Mouse (Mus musculus): ENCODE data around the gene Tph2. TPM values are rescaled to one million over a fixed set of nuclear protein-coding genes. Genes with fewer than 3 reads are reported as not detected.

Tph2 gene
- not detected in 2 replicates for polyA plus RNA-seq (2011; ENCODE audit: insufficient read depth, insufficient read length, low replicate concordance, missing spikeins)

GRCm38 (mm10) chr10:115184697-115185096 lies at the start of gene Tph2:
TSS of gene Tph2 (minus strand) at chr10:115185022.
- TF ChIP-seq CTCF (IDR thresholded peaks at IDR 0.05; ENCODE audit: control insufficient read depth, insufficient read depth, low read length) (peak; percentile 52), POLR2A (IDR thresholded peaks at IDR 0.05; ENCODE audit: borderline replicate concordance, control insufficient read depth, low read depth, low read length) (no peak)
- WGBS, result 7% methylated on average over 9 of the region's 9 CpGs
- Histone ChIP-seq H3K4me3 (replicated peaks; ENCODE audit: control insufficient read depth, low read depth, low read length) (no peak within 1 kb of the TSS), H3K27ac (ENCODE audit: control insufficient read depth, insufficient read depth, low read depth, low read length, poor library complexity) (no peak within 1 kb of the TSS), H3K4me1 (ENCODE audit: control insufficient read depth, insufficient read depth, low read length) (no peaks in the 10 kb centered on the region)

DNA sequence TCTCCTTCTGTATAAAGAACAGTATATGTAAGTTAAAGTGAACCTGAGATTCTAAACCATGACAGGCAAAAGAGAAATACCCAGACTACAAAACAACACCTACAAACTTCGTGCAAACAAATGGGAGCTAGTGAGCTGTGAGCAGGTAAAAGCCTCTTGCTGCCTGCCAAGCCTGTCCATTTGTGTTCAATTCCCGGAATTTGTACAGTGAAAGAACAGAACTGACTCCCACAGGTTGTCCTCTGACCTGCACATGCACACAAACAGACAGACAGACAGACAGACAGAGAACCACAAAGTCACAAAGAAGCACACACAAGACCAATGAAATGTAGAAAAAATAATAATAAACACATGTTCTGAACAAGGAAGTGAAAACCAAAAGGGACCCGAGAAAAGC lies 49.0 kb upstream of the Tph2 start:
- H3K4me3 ChIP-seq (replicated peaks; ENCODE audit: control insufficient read depth, low read depth, low read length), result no peak overlapping the region
- peaks cover 2% of the 10 kb centered on the region; the same call in 1 of the 2 replicates for H3K4me1 ChIP-seq (ENCODE audit: control insufficient read depth, insufficient read depth, low read length)
- TF ChIP-seq CTCF (IDR thresholded peaks at IDR 0.05; ENCODE audit: control insufficient read depth, insufficient read depth, low read length) (no peak), POLR2A (IDR thresholded peaks at IDR 0.05; ENCODE audit: borderline replicate concordance, control insufficient read depth, low read depth, low read length) (no peak)
- 59% methylated on average over 3 of the region's 3 CpGs for WGBS
- no peak overlapping the region for H3K27ac ChIP-seq (ENCODE audit: control insufficient read depth, insufficient read depth, low read depth, low read length, poor library complexity)

- Histone ChIP-seq H3K27ac (ENCODE audit: control insufficient read depth, insufficient read depth, low read depth, low read length, poor library complexity) (no peak overlapping the region), H3K4me1 (ENCODE audit: control insufficient read depth, insufficient read depth, low read length) (peaks cover 2% of the 10 kb centered on the region; the same call in 1 of the 2 replicates), H3K4me3 (replicated peaks; ENCODE audit: control insufficient read depth, low read depth, low read length) (no peak overlapping the region)
- WGBS, result 82% methylated on average over 3 of the region's 3 CpGs
- TF ChIP-seq POLR2A (IDR thresholded peaks at IDR 0.05; ENCODE audit: borderline replicate concordance, control insufficient read depth, low read depth, low read length) (no peak), CTCF (IDR thresholded peaks at IDR 0.05; ENCODE audit: control insufficient read depth, insufficient read depth, low read length) (no peak)
These were observed 47.7 kb upstream of the Tph2 start for GRCm38 (mm10) chr10:115232513-115232912.

DNA sequence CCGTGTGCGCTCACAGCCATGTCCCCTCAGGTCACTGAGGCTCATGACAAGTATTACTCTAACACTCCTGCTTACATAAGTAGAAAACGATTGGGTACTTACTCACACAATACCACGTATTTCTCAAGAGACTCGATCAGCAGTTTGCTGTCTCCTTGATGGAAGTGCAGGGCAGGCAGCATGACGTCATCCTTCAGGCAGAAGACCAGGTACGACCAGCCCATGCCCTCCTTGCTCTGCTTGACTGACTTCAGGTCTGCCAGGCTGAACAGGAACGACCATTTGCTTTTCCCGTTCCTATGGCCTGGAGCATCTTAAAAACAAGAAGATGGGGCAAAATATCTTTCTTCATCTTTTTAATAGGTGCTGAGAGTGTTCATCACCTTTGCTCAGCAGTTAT lies 44.2 kb upstream of the Tph2 start:
- TF ChIP-seq CTCF (IDR thresholded peaks at IDR 0.05; ENCODE audit: control insufficient read depth, insufficient read depth, low read length), result no peak
- TF ChIP-seq POLR2A (IDR thresholded peaks at IDR 0.05; ENCODE audit: borderline replicate concordance, control insufficient read depth, low read depth, low read length), result no peak
- 67% methylated on average over 9 of the region's 9 CpGs for WGBS

GRCm38 (mm10) chr10:115226586-115226985 lies 41.8 kb upstream of the Tph2 start:
- no peaks in the 10 kb centered on the region for H3K4me1 ChIP-seq (ENCODE audit: control insufficient read depth, insufficient read depth, low read length)
- TF ChIP-seq CTCF (IDR thresholded peaks at IDR 0.05; ENCODE audit: control insufficient read depth, insufficient read depth, low read length) (no peak), POLR2A (IDR thresholded peaks at IDR 0.05; ENCODE audit: borderline replicate concordance, control insufficient read depth, low read depth, low read length) (no peak)
- WGBS, result 78% methylated on average over 7 of the region's 7 CpGs
- no peak overlapping the region for H3K27ac ChIP-seq (ENCODE audit: control insufficient read depth, insufficient read depth, low read depth, low read length, poor library complexity)
- no peak overlapping the region for H3K4me3 ChIP-seq (replicated peaks; ENCODE audit: control insufficient read depth, low read depth, low read length)

More for the DNA sequence above, 44.2 kb upstream of the Tph2 start:
- Histone ChIP-seq H3K4me1 (ENCODE audit: control insufficient read depth, insufficient read depth, low read length) (no peaks in the 10 kb centered on the region), H3K27ac (ENCODE audit: control insufficient read depth, insufficient read depth, low read depth, low read length, poor library complexity) (no peak overlapping the region), H3K4me3 (replicated peaks; ENCODE audit: control insufficient read depth, low read depth, low read length) (no peak overlapping the region)

- no peaks in the 10 kb centered on the region for H3K4me1 ChIP-seq (ENCODE audit: control insufficient read depth, insufficient read depth, low read length)
- H3K27ac ChIP-seq (ENCODE audit: control insufficient read depth, insufficient read depth, low read depth, low read length, poor library complexity), result no peak overlapping the region
- TF ChIP-seq CTCF (IDR thresholded peaks at IDR 0.05; ENCODE audit: control insufficient read depth, insufficient read depth, low read length), result no peak
- WGBS, result 80% methylated on average over 3 of the region's 3 CpGs
- no peak overlapping the region for H3K4me3 ChIP-seq (replicated peaks; ENCODE audit: control insufficient read depth, low read depth, low read length)
These were observed 39.0 kb upstream of the Tph2 start for GRCm38 (mm10) chr10:115223845-115224244.

DNA sequence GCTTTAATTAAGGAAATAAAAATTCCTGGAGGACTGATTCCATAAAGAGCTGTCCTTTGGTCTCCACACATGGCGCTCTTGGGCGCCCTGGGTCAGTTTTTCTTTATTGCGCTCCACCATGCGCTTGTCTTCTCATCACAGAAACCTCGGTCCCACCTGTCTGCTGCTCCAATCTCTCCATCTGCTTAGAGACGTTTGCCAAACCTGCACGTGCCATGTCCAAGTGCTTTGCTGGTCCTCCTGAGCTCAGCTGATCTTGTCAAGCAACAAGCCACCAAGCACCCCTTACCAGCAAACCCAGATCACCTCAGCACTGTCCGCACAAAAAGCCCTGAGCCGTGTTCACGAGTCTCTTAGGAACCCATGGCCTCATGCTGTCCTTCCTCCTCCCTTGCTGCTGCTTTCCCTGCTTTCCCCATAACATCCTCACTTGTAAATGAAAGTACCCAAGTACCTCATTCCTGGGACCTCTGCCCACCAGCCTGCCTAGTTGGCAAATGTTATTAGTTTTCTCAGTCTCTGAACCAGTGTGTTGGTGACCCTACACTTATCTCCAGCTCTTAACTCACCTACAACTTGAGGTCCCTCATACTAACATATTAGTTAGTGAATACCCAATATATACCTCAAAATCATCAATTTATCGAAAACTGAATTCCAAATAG lies 28.2 kb upstream of the Tph2 start:
- H3K4me3 ChIP-seq (replicated peaks; ENCODE audit: control insufficient read depth, low read depth, low read length), result no peak overlapping the region
- 92% methylated on average over 11 of the region's 11 CpGs for WGBS
- no peaks in the 10 kb centered on the region for H3K4me1 ChIP-seq (ENCODE audit: control insufficient read depth, insufficient read depth, low read length)
- TF ChIP-seq CTCF (IDR thresholded peaks at IDR 0.05; ENCODE audit: control insufficient read depth, insufficient read depth, low read length), result no peak
- no peak for TF ChIP-seq POLR2A (IDR thresholded peaks at IDR 0.05; ENCODE audit: borderline replicate concordance, control insufficient read depth, low read depth, low read length)
- no peak overlapping the region for H3K27ac ChIP-seq (ENCODE audit: control insufficient read depth, insufficient read depth, low read depth, low read length, poor library complexity)

- 83% methylated on average over 3 of the region's 3 CpGs for WGBS
- no peaks in the 10 kb centered on the region for H3K4me1 ChIP-seq (ENCODE audit: control insufficient read depth, insufficient read depth, low read length)
- no peak overlapping the region for H3K27ac ChIP-seq (ENCODE audit: control insufficient read depth, insufficient read depth, low read depth, low read length, poor library complexity)
- no peak overlapping the region for H3K4me3 ChIP-seq (replicated peaks; ENCODE audit: control insufficient read depth, low read depth, low read length)
- TF ChIP-seq CTCF (IDR thresholded peaks at IDR 0.05; ENCODE audit: control insufficient read depth, insufficient read depth, low read length) (no peak), POLR2A (IDR thresholded peaks at IDR 0.05; ENCODE audit: borderline replicate concordance, control insufficient read depth, low read depth, low read length) (no peak)
These were observed 21.0 kb upstream of the Tph2 start for GRCm38 (mm10) chr10:115205825-115206224.

DNA sequence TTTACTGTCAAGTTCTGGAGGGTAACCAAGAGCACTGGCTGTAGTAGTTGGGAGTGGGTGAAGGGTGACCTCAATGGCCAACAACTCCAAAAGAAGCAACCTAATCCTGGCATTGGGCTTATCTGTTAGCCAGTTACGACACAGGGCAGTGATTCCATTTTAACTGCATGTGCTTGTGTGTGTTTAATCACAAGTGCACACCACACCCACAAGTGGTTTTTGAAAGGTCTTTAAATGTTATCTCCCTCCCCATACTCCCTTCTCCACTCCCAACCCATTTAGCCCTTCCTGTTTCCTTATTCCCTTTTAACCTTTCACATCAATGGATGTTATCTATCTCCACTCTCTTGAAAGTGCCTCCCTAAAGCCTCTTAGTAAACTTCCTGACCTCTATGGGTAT lies 20.5 kb upstream of the Tph2 start:
- 73% methylated on average over 1 of the region's 1 CpGs for WGBS
- no peak overlapping the region for H3K4me3 ChIP-seq (replicated peaks; ENCODE audit: control insufficient read depth, low read depth, low read length)

More for the DNA sequence above, 20.5 kb upstream of the Tph2 start:
- no peak for TF ChIP-seq POLR2A (IDR thresholded peaks at IDR 0.05; ENCODE audit: borderline replicate concordance, control insufficient read depth, low read depth, low read length)
- TF ChIP-seq CTCF (IDR thresholded peaks at IDR 0.05; ENCODE audit: control insufficient read depth, insufficient read depth, low read length), result no peak
- Histone ChIP-seq H3K4me1 (ENCODE audit: control insufficient read depth, insufficient read depth, low read length) (no peaks in the 10 kb centered on the region), H3K27ac (ENCODE audit: control insufficient read depth, insufficient read depth, low read depth, low read length, poor library complexity) (no peak overlapping the region)
